Mouse (Mus musculus): Measurements from ENCODE around the gene Abca17. TPM values are rescaled to one million over a fixed set of nuclear protein-coding genes. Genes with fewer than 3 reads are reported as not detected.

Abca17 gene
- polyA plus RNA-seq, 1 experiment from 2014 or later, result not detected

DNA sequence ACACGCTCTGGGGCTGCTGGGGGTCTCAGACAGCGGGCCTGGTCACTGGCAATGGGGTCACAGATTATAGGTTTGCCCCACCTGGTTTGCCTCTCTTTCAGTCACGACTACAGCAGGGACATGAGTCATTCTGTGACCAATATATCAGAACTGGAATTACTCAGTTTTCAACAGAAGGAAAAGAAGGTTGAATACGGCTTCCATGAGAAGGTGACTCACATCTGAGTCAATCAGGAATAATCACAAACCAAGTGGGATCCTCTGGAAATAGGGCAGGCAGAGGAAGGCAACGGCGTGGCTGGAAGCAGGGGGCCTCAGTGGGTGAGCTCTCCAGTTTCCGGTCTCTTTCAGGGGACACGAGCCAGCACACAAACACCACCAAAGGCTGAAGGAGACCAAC is 106.8 kb downstream of the Abca17 start:
- H3K4me2 ChIP-seq, result no peak overlapping the region
- H3K4me1 ChIP-seq (replicated peaks; ENCODE audit: control insufficient read depth, insufficient read depth, low read length), result no peaks in the 10 kb centered on the region
- ATAC-seq (replicated peaks; ENCODE audit: low FRiP score) (no peak), DNase-seq (ENCODE audit: low spot score) (no peak)
- H3K27me3 ChIP-seq (replicated peaks; ENCODE audit: control insufficient read depth, insufficient read depth, low read length), result no peaks in the 10 kb centered on the region
- H3K9me3 ChIP-seq (ENCODE audit: control insufficient read depth, low read length), result peaks cover 10% of the 10 kb centered on the region
- no peak overlapping the region for H3K27ac ChIP-seq (ENCODE audit: low read depth, low read length)
- WGBS, result 95% methylated on average over 8 of the region's 8 CpGs
- H3K36me3 ChIP-seq (ENCODE audit: control insufficient read depth, insufficient read depth, low read length), result peaks cover 80% of the 10 kb centered on the region
- H3K4me3 ChIP-seq (ENCODE audit: low read depth, low read length), result no peak overlapping the region
- no peak overlapping the region for H3K9ac ChIP-seq (ENCODE audit: low read depth, low read length)

DNA sequence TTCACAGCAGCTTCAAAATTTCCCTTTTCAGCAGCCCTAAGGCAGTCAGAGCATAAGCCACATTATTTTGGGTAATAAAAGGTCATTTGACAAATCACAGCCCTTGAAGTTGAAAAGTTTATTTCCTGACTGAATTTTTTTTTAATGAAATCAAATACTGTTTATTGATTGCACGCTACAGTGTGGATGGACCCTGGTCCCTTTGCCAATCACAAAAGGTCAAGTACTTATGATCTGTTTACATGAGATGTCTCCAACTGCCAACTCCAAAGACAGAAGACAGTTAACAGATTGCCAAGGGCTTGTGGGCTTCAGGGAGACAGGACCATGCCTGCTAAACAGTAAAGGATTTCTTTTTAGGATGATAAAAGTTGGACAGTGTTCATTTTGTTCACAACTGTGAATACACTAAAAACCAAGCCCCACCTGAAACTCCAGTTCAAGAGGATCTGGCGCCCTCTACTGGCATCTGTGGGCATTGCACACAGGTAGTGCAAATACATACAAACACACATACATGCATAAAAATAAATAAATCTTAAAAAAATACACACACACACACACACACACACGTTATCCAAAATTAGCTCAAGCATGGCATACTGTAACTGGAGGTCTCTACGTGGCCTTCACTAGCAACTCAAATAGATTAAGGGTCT is 107.4 kb downstream of the Abca17 start:
- DNase-seq (ENCODE audit: low spot score), result no peak
- no peak for ATAC-seq (replicated peaks; ENCODE audit: low FRiP score)
- Histone ChIP-seq H3K27me3 (replicated peaks; ENCODE audit: control insufficient read depth, insufficient read depth, low read length) (no peaks in the 10 kb centered on the region), H3K9me3 (ENCODE audit: control insufficient read depth, low read length) (peaks cover 10% of the 10 kb centered on the region), H3K4me2 (no peak overlapping the region), H3K27ac (ENCODE audit: low read depth, low read length) (no peak overlapping the region), H3K9ac (ENCODE audit: low read depth, low read length) (no peak overlapping the region), H3K4me1 (replicated peaks; ENCODE audit: control insufficient read depth, insufficient read depth, low read length) (no peaks in the 10 kb centered on the region), H3K4me3 (ENCODE audit: low read depth, low read length) (no peak overlapping the region), H3K36me3 (ENCODE audit: control insufficient read depth, insufficient read depth, low read length) (peaks cover 80% of the 10 kb centered on the region)
- 83% methylated on average over 4 of the region's 4 CpGs for WGBS

DNA sequence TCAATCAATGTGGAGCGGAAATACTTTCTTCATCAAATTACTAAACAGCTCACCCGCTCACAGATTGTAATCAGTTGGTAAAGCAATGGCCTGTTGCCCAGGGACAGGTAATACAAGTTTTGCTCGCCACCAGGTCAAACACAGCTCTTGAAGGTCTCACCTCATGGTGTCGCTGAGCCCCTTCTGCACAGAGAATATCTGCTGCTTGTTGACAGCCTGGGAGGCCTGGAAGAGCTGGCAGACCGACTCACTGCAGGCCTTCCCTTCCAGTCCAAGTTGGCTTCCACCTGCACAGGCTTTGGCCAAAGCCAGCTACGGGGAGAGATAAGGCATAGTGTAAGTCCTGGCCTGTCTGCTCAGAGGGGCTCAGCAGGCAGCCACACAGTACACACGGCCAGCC is 113.9 kb downstream of the Abca17 start:
- no peak for ATAC-seq (replicated peaks; ENCODE audit: low FRiP score)
- Histone ChIP-seq H3K27me3 (replicated peaks; ENCODE audit: control insufficient read depth, insufficient read depth, low read length) (no peaks in the 10 kb centered on the region), H3K9me3 (ENCODE audit: control insufficient read depth, low read length) (no peaks in the 10 kb centered on the region), H3K4me2 (no peak overlapping the region), H3K4me3 (ENCODE audit: low read depth, low read length) (no peak overlapping the region), H3K27ac (ENCODE audit: low read depth, low read length) (no peak overlapping the region), H3K9ac (ENCODE audit: low read depth, low read length) (no peak overlapping the region), H3K4me1 (replicated peaks; ENCODE audit: control insufficient read depth, insufficient read depth, low read length) (no peaks in the 10 kb centered on the region), H3K36me3 (ENCODE audit: control insufficient read depth, insufficient read depth, low read length) (peaks cover 92% of the 10 kb centered on the region)
- no peak for DNase-seq (ENCODE audit: low spot score)
- 90% methylated on average over 7 of the region's 7 CpGs for WGBS

DNA sequence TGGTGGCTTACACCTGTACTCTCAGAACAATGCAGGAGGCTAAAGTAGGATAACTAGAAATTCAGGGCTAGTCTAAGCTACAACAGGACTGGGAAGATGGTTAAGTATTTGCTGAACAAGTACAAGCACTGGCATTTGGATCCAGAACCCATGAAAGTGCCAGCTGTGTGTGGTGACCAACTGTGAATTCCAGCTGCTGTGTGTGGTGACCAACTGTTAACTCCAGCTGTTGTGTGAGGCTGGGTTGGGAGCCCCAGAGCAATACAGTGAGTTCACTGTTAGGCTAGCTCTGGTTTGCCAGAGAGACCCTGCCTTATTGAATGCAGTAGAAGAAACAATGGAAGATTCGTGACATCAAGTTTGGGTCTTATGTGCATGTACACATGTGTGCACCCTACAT is 114.4 kb downstream of the Abca17 start:
- Histone ChIP-seq H3K4me3 (ENCODE audit: low read depth, low read length) (no peak overlapping the region), H3K36me3 (ENCODE audit: control insufficient read depth, insufficient read depth, low read length) (peaks cover 91% of the 10 kb centered on the region), H3K27ac (ENCODE audit: low read depth, low read length) (no peak overlapping the region), H3K4me1 (replicated peaks; ENCODE audit: control insufficient read depth, insufficient read depth, low read length) (no peaks in the 10 kb centered on the region), H3K4me2 (no peak overlapping the region), H3K9me3 (ENCODE audit: control insufficient read depth, low read length) (no peaks in the 10 kb centered on the region), H3K27me3 (replicated peaks; ENCODE audit: control insufficient read depth, insufficient read depth, low read length) (no peaks in the 10 kb centered on the region), H3K9ac (ENCODE audit: low read depth, low read length) (no peak overlapping the region)
- DNase-seq (ENCODE audit: low spot score), result no peak
- WGBS, result 95% methylated on average over 1 of the region's 1 CpGs
- ATAC-seq (replicated peaks; ENCODE audit: low FRiP score), result no peak

DNA sequence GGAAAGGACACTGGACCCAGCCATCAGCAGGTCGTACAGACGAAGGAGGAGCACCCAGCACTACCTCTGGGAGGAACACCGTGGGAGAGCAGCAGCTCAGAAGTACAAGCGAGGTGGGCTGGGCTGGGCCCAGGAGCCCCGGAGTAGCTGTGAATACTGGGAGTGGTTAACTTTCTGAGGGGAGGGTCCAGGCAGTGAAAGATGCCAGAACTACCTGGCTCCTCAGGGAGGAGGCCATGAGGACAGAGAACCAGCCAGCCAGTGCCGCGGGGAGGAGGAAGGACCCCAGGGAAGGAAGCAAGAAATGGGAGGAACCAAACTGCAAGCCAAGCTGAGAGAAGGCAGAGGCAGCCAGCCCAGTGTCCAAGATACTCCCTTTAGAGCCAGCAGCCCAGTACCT is 122.9 kb downstream of the Abca17 start:
- Histone ChIP-seq H3K4me2 (no peak overlapping the region), H3K4me1 (replicated peaks; ENCODE audit: control insufficient read depth, insufficient read depth, low read length) (peaks cover 27% of the 10 kb centered on the region), H3K27ac (ENCODE audit: low read depth, low read length) (no peak overlapping the region), H3K27me3 (replicated peaks; ENCODE audit: control insufficient read depth, insufficient read depth, low read length) (no peaks in the 10 kb centered on the region), H3K4me3 (ENCODE audit: low read depth, low read length) (no peak overlapping the region), H3K9ac (ENCODE audit: low read depth, low read length) (0 out of 2 replicates have a peak overlapping the region, but pooled peaks have one; percentile 9), H3K9me3 (ENCODE audit: control insufficient read depth, low read length) (no peaks in the 10 kb centered on the region), H3K36me3 (ENCODE audit: control insufficient read depth, insufficient read depth, low read length) (peaks cover 85% of the 10 kb centered on the region)
- 86% methylated on average over 7 of the region's 7 CpGs for WGBS
- ATAC-seq (replicated peaks; ENCODE audit: low FRiP score) (no peak), DNase-seq (ENCODE audit: low spot score) (no peak)

DNA sequence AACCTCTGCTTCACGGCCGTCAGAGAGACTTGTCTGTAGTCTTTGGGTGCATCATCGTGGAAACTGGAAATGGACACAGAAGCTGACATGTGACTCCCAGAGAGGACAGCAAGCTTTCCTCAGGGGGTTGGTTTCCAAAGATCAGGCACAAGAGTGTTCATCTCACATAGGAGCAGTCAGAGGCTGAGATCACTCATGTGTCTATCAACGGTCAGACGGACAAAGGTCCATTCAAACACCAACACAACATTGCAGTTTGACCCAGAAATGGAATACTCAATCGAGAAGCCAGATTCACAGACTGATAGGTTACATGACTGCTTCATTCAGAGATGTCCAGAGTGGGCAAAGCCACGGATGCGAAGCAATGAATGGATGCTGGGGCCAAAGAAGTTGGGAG is 124.1 kb downstream of the Abca17 start:
- H3K9me3 ChIP-seq (ENCODE audit: control insufficient read depth, low read length), result no peaks in the 10 kb centered on the region
- peak overlapping the region; percentile 28; the same call in 1 of the 2 replicates for H3K9ac ChIP-seq (ENCODE audit: low read depth, low read length)
- peaks cover 27% of the 10 kb centered on the region for H3K4me1 ChIP-seq (replicated peaks; ENCODE audit: control insufficient read depth, insufficient read depth, low read length)
- H3K36me3 ChIP-seq (ENCODE audit: control insufficient read depth, insufficient read depth, low read length), result peaks cover 77% of the 10 kb centered on the region
- peak overlapping the region; percentile 33; the same call in 1 of the 2 replicates for H3K4me2 ChIP-seq
- H3K27me3 ChIP-seq (replicated peaks; ENCODE audit: control insufficient read depth, insufficient read depth, low read length), result no peaks in the 10 kb centered on the region
- peak overlapping the region; percentile 95 for H3K27ac ChIP-seq (ENCODE audit: low read depth, low read length)
- ATAC-seq (replicated peaks; ENCODE audit: low FRiP score) (no peak), DNase-seq (ENCODE audit: low spot score) (no peak)
- WGBS, result 92% methylated on average over 8 of the region's 8 CpGs
- no peak overlapping the region for H3K4me3 ChIP-seq (ENCODE audit: low read depth, low read length)

DNA sequence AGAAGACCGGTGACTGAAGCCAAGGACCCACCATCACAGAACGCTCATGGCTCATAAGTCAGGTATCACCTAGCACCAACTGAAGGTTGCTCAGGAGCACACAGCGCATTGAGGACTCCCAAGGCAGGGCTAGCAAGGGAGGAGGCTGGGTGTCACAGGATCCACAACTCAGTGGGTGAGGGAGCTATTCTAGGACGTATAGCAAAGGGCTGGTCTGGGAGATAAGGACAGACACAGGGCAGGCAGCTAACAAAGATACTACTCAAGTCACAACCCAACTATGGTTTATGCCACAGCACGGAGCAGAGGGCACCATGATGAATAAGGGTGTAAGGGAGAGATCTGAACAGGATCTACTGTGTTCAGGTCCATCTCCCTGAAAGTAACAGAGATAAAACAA is 125.0 kb downstream of the Abca17 start:
- peak overlapping the region; percentile 59 for H3K9ac ChIP-seq (ENCODE audit: low read depth, low read length)
- 59% methylated on average over 5 of the region's 5 CpGs for WGBS
- H3K4me3 ChIP-seq (ENCODE audit: low read depth, low read length), result peak overlapping the region; percentile 8; the same call in 1 of the 2 replicates
- no peaks in the 10 kb centered on the region for H3K27me3 ChIP-seq (replicated peaks; ENCODE audit: control insufficient read depth, insufficient read depth, low read length)
- peaks cover 30% of the 10 kb centered on the region for H3K4me1 ChIP-seq (replicated peaks; ENCODE audit: control insufficient read depth, insufficient read depth, low read length)
- ATAC-seq (replicated peaks; ENCODE audit: low FRiP score) (peak; percentile 96), DNase-seq (ENCODE audit: low spot score) (no peak)
- no peaks in the 10 kb centered on the region for H3K9me3 ChIP-seq (ENCODE audit: control insufficient read depth, low read length)
- H3K4me2 ChIP-seq, result peak overlapping the region; percentile 51
- H3K36me3 ChIP-seq (ENCODE audit: control insufficient read depth, insufficient read depth, low read length), result peaks cover 73% of the 10 kb centered on the region
- peak overlapping the region; percentile 95 for H3K27ac ChIP-seq (ENCODE audit: low read depth, low read length)

DNA sequence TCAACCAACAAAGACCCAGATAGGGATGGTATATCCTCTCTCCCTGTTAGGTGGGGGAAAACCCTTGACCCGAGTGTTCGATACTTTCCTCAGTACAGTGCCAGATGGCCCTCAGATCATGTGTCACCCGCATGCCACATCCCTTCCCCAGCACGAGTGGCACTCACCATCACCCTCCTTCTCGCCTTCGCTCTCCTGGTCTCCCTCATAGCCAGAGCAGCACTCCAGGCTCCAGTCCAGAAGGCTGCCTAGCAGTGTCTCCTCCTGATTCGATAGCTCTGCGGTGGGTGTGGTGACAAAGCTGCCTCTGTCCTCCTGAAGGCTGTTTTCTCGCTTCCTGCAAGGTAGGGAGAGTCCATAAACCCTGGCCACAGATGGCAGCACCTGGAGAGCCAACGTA is 126.1 kb downstream of the Abca17 start:
- no peak for ATAC-seq (replicated peaks; ENCODE audit: low FRiP score)
- peaks cover 31% of the 10 kb centered on the region for H3K4me1 ChIP-seq (replicated peaks; ENCODE audit: control insufficient read depth, insufficient read depth, low read length)
- no peak overlapping the region for H3K4me3 ChIP-seq (ENCODE audit: low read depth, low read length)
- peaks cover 63% of the 10 kb centered on the region for H3K36me3 ChIP-seq (ENCODE audit: control insufficient read depth, insufficient read depth, low read length)
- no peaks in the 10 kb centered on the region for H3K9me3 ChIP-seq (ENCODE audit: control insufficient read depth, low read length)
- no peak overlapping the region for H3K4me2 ChIP-seq
- H3K9ac ChIP-seq (ENCODE audit: low read depth, low read length), result peak overlapping the region; percentile 59
- H3K27ac ChIP-seq (ENCODE audit: low read depth, low read length), result peak overlapping the region; percentile 95
- 89% methylated on average over 10 of the region's 10 CpGs for WGBS
- H3K27me3 ChIP-seq (replicated peaks; ENCODE audit: control insufficient read depth, insufficient read depth, low read length), result no peaks in the 10 kb centered on the region
- DNase-seq (ENCODE audit: low spot score), result no peak

DNA sequence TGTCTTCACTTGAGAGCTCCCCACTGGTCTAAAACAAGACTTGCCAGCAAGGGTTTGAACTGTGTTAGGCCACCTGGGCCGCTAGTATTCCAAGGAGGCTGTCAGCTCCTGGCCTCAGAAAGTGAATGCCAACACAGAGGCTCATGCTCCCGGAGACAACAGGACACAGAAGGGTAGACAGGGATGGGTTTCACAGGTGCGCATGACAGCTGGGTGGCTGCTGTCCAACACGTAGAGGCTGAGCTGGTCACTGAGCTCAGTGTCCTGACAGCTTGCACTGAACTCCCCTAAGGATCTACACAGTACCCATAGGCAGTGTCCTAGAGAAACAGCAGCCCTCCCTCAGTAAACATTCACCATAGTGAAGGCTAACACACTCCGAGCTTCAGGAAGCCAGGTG is 127.4 kb downstream of the Abca17 start:
- H3K9me3 ChIP-seq (ENCODE audit: control insufficient read depth, low read length), result no peaks in the 10 kb centered on the region
- no peak overlapping the region for H3K9ac ChIP-seq (ENCODE audit: low read depth, low read length)
- ATAC-seq (replicated peaks; ENCODE audit: low FRiP score), result no peak
- H3K27ac ChIP-seq (ENCODE audit: low read depth, low read length), result no peak overlapping the region
- H3K4me1 ChIP-seq (replicated peaks; ENCODE audit: control insufficient read depth, insufficient read depth, low read length), result peaks cover 35% of the 10 kb centered on the region
- 88% methylated on average over 5 of the region's 5 CpGs for whole genome bisulfite sequencing
- peaks cover 56% of the 10 kb centered on the region for H3K36me3 ChIP-seq (ENCODE audit: control insufficient read depth, insufficient read depth, low read length)
- H3K4me3 ChIP-seq (ENCODE audit: low read depth, low read length), result no peak overlapping the region
- no peaks in the 10 kb centered on the region for H3K27me3 ChIP-seq (replicated peaks; ENCODE audit: control insufficient read depth, insufficient read depth, low read length)
- H3K4me2 ChIP-seq, result no peak overlapping the region
- DNase-seq (ENCODE audit: low spot score), result no peak
